Mouse (Mus musculus): ENCODE measurements around the gene Shc1.

The Shc1 gene

DNA sequence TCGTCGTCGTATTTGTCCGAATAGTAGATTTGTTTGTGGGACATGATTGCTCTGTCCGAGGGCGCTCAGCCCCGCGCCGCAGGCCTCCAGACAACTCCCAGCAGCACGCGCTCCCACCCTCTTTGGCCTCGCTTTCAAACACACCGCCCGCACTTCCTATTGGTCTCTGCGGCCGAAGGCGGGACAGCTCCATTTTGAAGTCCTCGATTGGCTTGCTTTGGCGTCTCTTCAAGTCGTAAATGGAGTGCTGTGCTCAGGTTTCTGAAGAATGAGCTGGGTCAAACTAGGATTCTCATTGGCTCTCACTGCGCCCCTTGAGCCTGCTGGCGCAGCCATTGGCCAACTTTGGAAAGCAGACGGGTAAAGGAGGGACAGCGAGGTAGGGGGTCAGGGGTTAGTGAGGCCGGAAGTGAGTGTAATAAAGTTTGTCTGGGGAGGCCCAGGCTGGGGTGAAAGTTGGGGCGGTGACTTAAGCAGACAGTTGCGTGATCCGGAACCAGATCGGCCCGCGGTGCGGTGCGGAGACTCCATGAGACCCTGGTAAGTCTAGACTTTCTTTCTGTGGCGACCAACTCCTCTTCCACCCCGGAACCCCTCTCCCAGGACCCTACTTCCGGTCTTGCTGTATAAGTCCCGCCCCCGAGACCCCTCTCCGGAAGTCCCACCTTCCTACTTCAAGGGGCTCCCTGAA lies at the start of gene Shc1, which contains the start of gene Cks1b:
Gene Shc1 (plus strand): TSS at position 274 of the 691 bp plus-strand sequence.
Gene Cks1b (minus strand): TSS at position 214 of the 691 bp plus-strand sequence.
- peak; percentile 95 to 98 for DNase-seq

DNA sequence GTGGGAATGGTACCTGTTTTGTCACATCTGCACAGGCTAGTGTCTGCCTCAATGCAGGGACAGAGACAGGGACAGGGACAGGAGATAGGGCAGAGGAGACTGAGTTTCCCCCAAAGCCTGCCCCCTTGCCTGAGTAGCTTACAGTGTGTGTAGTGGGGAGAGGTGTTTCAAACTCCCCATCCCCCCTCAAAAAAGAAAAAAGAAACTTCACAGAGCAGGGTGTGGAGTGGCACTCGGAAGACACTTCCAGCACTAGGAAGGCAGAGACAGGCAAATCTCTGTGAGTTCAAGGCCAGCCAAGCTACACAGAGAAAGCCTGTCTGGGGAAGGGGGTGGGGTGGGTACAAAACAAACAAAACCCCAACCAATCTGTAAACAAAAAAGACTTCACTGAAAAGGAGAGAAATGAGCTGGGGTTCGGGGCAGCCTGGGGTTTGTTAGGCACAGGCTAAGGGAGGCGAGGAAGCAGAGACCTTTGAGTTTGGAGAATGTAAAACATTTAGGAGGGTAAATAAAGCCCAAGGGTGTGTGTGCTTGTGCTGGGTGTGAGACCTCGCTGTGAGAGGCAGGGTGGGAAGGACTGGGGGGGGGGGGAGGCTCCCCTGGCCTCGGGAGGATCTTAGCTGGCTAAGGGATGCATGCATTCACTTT lies 44.5 kb upstream of the Shc1 start:
- no peak for DNase-seq

DNA sequence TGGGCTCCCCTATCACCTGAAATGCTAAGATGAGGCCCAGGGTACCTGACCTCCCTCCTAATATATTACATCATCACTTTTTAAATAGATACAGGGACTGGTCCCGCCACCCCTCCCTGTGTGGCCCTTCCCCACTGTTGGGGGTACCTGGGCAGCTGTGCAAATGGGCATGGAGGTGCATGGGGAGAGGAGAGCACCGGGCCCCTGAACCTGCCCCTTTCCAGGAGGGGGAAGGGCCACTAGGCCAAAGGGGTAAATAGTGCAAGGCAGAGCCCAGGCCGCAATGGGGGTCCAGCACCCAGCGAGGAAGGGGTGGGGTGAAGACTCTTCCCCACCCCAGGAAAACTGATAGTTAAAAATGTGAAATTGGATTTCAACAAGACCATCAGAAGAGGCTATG lies 40.4 kb upstream of the Shc1 start:
- no peak for DNase-seq

GRCm38 (mm10) chr3:89378394-89379067 lies 39.7 kb upstream of the Shc1 start:
- peak; percentile 85 to 88 for DNase-seq

GRCm38 (mm10) chr3:89379388-89380131 lies 38.7 kb upstream of the Shc1 start:
- no peak for DNase-seq

- DNase-seq: no peak
These were observed 38.0 kb upstream of the Shc1 start for GRCm38 (mm10) chr3:89380291-89380690.

DNA sequence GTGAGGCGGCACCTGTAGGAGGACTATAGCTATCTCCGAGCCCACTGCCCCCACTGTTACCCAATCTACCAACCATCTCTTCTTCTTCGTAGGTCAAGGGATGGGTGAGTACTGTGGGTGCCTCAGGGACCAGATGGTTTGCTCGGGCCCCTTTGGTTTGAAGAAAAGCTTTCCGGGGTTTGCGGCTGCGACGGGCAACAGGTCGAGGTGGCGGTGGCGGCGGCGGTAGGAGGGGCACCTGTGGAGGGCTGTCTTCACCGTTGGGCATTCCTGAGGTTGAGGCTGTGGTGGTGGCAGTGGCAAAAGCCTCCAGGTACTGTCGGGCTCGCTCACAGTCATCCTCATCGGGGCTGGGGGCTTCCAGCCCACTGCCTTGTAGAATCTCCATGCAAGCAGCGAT lies 37.5 kb upstream of the Shc1 start:
- no peak for DNase-seq

DNA sequence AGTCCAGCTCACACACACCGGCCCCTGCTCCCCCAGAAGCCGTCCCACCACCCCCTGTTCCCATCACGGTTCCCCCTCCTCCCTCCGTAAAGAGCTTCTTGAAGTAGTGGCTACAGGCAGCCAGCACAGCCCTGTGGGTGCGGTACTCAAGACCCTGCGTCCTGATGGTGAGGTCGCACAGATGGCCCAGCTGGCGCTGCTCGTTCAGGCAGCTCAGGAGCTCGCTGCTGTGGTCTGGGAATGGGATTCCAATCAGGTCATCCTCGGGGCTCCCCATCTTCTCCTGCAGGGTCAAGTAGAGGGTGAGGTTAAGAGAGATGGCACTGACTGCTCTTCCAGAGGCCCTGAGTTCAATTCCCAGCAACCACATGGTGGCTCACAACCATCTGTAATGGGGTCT lies 37.0 kb upstream of the Shc1 start:
- no peak for DNase-seq

DNA sequence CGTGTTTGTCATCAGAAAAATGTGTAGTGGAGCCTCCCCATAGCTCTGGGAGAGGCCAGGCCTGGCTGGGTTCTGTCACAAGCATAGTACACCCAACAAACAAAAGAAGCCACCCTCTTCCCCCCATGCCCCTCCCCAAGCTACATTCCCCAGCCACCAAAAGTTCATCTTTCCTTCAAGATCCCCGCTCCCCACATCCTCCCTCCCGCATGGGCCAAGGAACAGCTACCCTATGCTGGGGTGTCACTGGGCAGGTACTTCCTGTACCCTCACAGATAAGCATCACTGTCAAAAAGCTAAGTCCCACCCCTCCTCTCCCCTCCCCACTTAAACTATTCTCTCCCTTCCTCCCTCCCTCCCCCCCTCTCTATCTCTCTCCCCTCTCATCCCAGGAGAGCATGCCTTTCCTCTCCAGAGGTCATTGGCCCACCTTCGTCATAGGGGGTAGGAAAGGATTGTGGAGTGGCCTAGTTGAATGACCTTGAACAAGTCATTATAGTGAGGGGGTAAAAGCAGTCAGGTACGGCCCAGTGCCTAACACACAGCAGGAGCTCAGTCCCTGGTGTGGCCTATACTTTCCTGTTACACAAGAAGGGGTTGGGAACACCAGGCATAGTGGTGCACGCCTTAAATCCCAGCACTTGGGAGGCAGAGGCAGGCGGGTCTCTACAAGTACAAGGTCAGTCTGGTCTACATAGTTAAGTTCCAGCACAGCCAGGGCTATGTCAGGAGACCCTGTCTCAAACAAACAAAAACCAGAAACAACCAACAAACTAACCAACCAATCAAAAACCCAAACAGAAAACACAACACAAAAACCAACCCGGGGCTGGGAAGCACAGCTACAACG lies 36.0 kb upstream of the Shc1 start:
- DNase-seq: no peak

DNA sequence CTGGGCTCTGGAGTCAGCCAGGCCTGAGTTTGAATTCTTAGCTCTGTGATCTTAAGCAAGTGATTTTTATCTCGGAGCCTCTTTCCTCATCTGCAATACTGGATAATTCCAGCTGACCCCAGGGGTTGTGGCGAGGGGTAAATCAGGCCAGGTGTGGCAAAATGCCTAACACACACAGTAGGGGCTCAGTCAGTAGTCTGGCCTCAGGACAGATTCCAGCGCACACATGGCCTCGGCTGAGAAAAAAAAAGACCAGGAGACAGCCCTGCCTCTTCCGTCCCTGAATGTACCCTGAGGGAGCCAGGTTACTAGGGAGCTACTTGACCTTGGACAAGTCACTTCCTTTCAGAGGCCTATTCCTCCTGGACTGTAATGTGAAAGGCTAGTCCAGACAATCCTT lies 35.3 kb upstream of the Shc1 start:
- no peak for DNase-seq

- DNase-seq: no peak
These were observed 34.5 kb upstream of the Shc1 start for GRCm38 (mm10) chr3:89383651-89384255.

DNA sequence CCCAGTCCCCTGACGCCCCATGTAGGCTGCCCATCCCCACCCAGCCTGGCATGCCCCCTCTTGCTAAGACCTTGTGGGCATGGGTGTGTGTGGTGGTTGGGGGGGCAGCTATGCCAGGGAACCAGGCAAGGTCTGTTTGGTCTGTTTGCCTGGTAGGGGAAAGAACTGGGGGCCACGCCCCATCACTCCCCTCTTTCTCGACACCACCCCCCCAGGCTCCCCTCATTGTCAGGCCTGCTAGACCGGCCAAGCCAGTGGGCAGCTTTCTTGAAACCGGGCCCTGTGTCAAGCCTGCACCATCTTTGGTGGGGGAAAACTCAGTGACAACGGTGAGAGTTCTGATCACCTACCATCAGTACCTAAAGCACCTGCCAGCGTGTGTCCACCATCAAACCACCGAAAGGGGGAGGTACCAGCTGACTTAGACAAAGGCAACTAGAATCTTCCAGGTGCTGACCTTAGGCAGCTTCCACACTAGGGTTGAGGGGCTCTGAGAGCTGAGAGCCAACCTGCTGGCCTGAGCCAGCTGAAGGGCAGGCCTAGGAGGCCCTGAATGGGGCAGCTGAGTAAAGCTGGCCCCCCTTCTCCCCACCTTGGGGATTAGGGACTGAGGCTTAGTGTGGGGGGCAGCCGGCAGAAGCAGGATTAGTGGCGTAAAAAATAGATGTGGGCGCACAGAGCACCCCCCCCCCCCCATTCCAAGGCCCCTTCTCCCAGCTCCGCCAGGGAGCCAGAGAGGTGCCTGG lies 33.7 kb upstream of the Shc1 start:
- no peak for DNase-seq

- DNase-seq: peak in 1 of 2 experiments; percentile 36
These were observed 32.8 kb upstream of the Shc1 start for GRCm38 (mm10) chr3:89385451-89385850.

- DNase-seq: peak; percentile 24 to 45
These were observed 31.5 kb upstream of the Shc1 start for GRCm38 (mm10) chr3:89386438-89387420.

DNA sequence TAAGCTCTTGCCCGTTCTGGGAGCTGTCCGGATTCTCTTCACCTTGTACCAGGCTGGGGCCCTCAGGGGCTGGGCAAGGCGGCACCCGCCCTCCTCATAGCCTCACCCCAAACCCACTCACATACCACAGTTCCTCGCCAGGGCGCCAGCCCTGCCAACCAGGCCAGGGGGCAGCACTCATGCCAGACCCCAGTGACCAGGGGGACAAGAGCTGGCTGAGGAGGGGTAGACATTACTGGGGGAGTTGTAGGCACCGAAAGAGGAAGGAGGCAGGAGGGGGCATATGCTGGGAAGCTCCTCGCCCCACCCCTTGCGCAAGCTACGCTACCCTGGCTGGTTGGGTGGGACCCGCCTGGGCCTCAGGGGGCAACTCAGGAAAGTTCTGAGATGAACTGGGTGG lies 30.6 kb upstream of the Shc1 start:
- peak; percentile 54 to 56 for DNase-seq

DNA sequence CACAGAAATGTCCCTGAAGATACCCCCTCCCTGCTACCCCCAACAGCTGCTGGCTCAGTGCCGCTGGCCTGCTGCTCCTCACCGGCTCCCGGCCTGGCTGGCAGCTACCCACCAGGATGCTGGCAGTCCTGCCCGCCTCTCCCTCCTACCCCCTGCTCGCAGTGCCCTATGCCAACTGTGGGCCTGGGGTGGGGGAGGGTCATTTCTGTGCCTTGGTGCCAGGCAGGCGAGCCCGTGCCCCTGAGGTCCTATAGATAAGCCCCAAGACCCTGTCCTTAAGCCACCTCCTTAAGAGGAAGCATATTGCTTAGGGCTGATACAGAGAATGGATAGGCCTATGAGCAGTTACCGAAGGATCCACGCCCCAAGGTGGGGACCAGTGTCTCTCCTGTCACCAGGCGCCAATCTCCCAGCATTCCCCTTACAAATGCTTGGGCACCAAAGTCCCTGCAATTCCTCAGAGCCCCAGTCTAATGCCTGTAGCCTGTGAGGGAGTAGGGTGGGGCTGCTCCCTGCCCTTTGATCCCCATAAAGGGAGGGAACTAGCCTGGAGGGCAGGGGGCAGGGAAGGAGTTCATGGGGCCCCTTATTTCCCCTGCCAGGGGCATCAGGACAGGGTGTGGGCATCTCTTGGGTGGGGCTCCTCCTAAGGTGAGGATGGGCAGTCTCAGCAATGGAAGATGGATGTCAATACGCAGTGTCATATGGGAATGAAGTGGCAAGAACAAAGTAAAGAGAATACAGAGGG lies 29.9 kb upstream of the Shc1 start:
- peak; percentile 34 to 59 for DNase-seq

DNA sequence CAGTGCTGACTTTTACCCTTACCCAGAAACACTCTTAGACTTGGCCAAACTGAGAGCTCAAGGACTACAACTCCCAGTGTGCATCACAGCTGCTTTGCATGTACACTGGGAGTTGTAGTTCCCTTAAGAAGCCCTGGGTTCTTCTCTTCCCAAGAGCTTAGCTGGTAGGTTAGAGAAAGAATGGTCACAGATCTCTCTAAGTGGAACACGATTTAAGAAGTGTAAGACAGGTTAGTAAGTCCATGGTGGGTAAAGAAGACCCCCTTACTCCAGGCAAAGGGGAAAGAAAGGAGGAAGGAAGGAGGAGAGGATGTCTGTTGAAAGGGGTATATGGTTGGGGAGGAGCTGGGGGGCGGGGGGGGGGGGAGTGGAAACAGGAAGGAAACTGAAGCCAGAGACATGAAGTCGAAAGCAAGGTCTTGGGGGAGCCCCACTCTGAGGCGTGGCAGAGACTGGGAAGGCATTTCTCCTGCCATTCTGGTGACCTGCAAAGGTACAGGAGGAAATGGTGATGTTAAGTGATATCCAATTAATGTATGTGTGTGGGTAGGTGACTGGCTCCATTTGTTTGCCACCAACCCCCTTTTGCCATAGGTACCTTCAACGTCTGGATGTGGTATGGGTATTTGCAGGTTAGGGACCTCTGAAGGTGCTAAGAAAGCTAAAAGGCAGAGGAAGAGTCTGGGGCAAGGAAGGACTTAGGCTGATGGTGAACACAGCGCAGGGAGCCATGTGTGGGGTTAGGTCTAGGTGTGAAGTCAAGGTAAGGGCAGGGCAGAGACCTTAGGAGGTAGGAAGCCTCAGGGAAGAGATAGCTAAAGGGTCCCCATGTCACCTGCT lies 29.1 kb upstream of the Shc1 start:
- peak; percentile 29 to 46 for DNase-seq

- peak; percentile 31 to 50 for DNase-seq
These were observed 28.1 kb upstream of the Shc1 start for GRCm38 (mm10) chr3:89390111-89390515.
